Mouse (Mus musculus) forebrain, postnatal 0 days (tissue): ENCODE data around the gene Nrxn3. TPM values are rescaled to one million over a fixed set of nuclear protein-coding genes. Genes with fewer than 3 reads are reported as not detected.

Source experiments
- ATAC-seq: fragments of 200-750 bp; cut with Nextera tagmentation; 2 replicates; pipeline ENCODE4 v1.8.0; 2017; ENCODE audit warnings: mild to moderate bottlenecking, moderate library complexity
- DNase-seq: peaks from one replicate; pipeline ENCODE4 v3.0.0-alpha.2; 2015
- H3K27ac ChIP-seq: fragments of 300-500 bp; sonication (generic); 2 replicates; pipeline ENCODE4 v1.5.1; 2014; ENCODE audit warnings: low read depth, mild to moderate bottlenecking, antibody characterized with exemption, low read length, moderate library complexity, mixed read lengths
- H3K27me3 ChIP-seq: fragments of 300-500 bp; sonication (generic); 2 replicates; pipeline ENCODE4 v1.6.1; 2014; ENCODE audit warnings: mild to moderate bottlenecking, low read length, mixed read lengths; ENCODE audit not compliant: insufficient read depth
- H3K36me3 ChIP-seq: fragments of 300-500 bp; sonication (generic); 2 replicates; pipeline ENCODE4 v1.6.1; 2014; ENCODE audit warnings: mild to moderate bottlenecking, moderate library complexity; ENCODE audit not compliant: insufficient read depth
- H3K4me1 ChIP-seq: fragments of 300-500 bp; sonication (generic); 2 replicates; pipeline ENCODE4 v1.6.1; 2014; ENCODE audit warnings: antibody characterized with exemption; ENCODE audit not compliant: insufficient read depth
- H3K4me2 ChIP-seq: fragments of 300-500 bp; sonication (generic); 2 replicates; pipeline ENCODE4 v1.6.1; 2014; ENCODE audit warnings: low read depth, mild to moderate bottlenecking, moderate library complexity
- H3K4me3 ChIP-seq: fragments of 300-500 bp; sonication (generic); 2 replicates; pipeline ENCODE4 v1.5.1; 2014; ENCODE audit warnings: low read depth, low read length, mixed read lengths
- H3K9ac ChIP-seq: fragments of 300-500 bp; sonication (generic); 2 replicates; pipeline ENCODE4 v1.6.1; 2014; ENCODE audit warnings: mild to moderate bottlenecking
- H3K9me3 ChIP-seq: fragments of 300-500 bp; sonication (generic); 2 replicates; pipeline ENCODE4 v1.6.1; 2016; ENCODE audit warnings: low read length
- CTCF ChIP-seq: sonication (generic); IDR thresholded peaks from 2 replicates; pipeline ENCODE4 v1.5.1; 2016; ENCODE audit warnings: antibody characterized with exemption, control low read depth, low read depth
- WGBS: fragments of 180-500 bp; shearing (Covaris S2); extraction: QIAGEN DNeasy Blood & Tissue Kit; methylation state at CpG from one replicate; pipeline ENCODE4 v1.1.7; 2014; 5-methylcytosine and 5-hydroxymethylcytosine counted together
- microRNA-seq, 2 experiments: library from miRNA; unstranded; fragments of <30 nt; microRNA quantifications; one replicate each; pipeline ENCODE4; 2016
- polyA plus RNA-seq: library from polyadenylated mRNA; unstranded; fragments of >200 nt; fragmentation: Nextera tagmentation; extraction: Ambion mirVana; gene quantifications from 2 replicates; pipeline ENCODE4 v1.2.1, GENCODE M21; 2015
- total RNA-seq: library from RNA; depleted of rRNA; stranded (reverse); fragments of >200 nt; gene quantifications from 2 replicates; pipeline ENCODE4 v1.2.3, GENCODE M21; 2014

Gene Nrxn3
- total and polyA plus RNA-seq, 2 experiments from 2014 or later: 59.9 to 94.6 TPM

- no peaks in the 10 kb centered on the region for H3K27me3 ChIP-seq
- H3K36me3 ChIP-seq: no peaks in the 10 kb centered on the region
- no peaks in the 10 kb centered on the region for H3K9me3 ChIP-seq
- H3K9ac ChIP-seq: no peak overlapping the region
- whole genome bisulfite sequencing: 90% methylated on average over 1 of the region's 1 CpGs
- H3K4me2 ChIP-seq: no peak overlapping the region
- DNase-seq (no peak), ATAC-seq (no peak)
- H3K4me1 ChIP-seq: no peaks in the 10 kb centered on the region
- H3K27ac ChIP-seq: no peak overlapping the region
- H3K4me3 ChIP-seq: no peak overlapping the region
- no peak for TF ChIP-seq CTCF
Observed at GRCm38 (mm10) chr12:90281236-90281635, 1558.6 kb downstream of the Nrxn3 start.

- Histone ChIP-seq H3K27me3 (no peaks in the 10 kb centered on the region), H3K9ac (no peak overlapping the region), H3K4me3 (no peak overlapping the region), H3K36me3 (no peaks in the 10 kb centered on the region), H3K27ac (no peak overlapping the region), H3K4me2 (no peak overlapping the region), H3K4me1 (no peaks in the 10 kb centered on the region), H3K9me3 (no peaks in the 10 kb centered on the region)
- no peak for DNase-seq
- WGBS: 33% methylated on average over 5 of the region's 5 CpGs
- ATAC-seq: no peak
- no peak for TF ChIP-seq CTCF
Observed at GRCm38 (mm10) chr12:90283022-90283421, 1560.3 kb downstream of the Nrxn3 start.

- 68% methylated on average over 1 of the region's 1 CpGs for WGBS
- ATAC-seq (no peak), DNase-seq (no peak)
- H3K27me3 ChIP-seq: no peaks in the 10 kb centered on the region
- H3K4me3 ChIP-seq: no peak overlapping the region
- H3K9ac ChIP-seq: no peak overlapping the region
- no peak overlapping the region for H3K4me2 ChIP-seq
- no peak for TF ChIP-seq CTCF
- no peak overlapping the region for H3K27ac ChIP-seq
- no peaks in the 10 kb centered on the region for H3K9me3 ChIP-seq
- H3K4me1 ChIP-seq: no peaks in the 10 kb centered on the region
- no peaks in the 10 kb centered on the region for H3K36me3 ChIP-seq
Observed at GRCm38 (mm10) chr12:90302671-90303070, 1580.0 kb downstream of the Nrxn3 start.

- Histone ChIP-seq H3K27ac (no peak overlapping the region), H3K4me2 (no peak overlapping the region), H3K9ac (no peak overlapping the region), H3K9me3 (no peaks in the 10 kb centered on the region), H3K27me3 (no peaks in the 10 kb centered on the region), H3K4me3 (no peak overlapping the region), H3K4me1 (no peaks in the 10 kb centered on the region), H3K36me3 (no peaks in the 10 kb centered on the region)
- no peak for TF ChIP-seq CTCF
- no peak for DNase-seq
- no peak for ATAC-seq
- 92% methylated on average over 15 of the region's 15 CpGs for WGBS
Observed at GRCm38 (mm10) chr12:90331806-90332205, 1609.1 kb downstream of the Nrxn3 start.

DNA sequence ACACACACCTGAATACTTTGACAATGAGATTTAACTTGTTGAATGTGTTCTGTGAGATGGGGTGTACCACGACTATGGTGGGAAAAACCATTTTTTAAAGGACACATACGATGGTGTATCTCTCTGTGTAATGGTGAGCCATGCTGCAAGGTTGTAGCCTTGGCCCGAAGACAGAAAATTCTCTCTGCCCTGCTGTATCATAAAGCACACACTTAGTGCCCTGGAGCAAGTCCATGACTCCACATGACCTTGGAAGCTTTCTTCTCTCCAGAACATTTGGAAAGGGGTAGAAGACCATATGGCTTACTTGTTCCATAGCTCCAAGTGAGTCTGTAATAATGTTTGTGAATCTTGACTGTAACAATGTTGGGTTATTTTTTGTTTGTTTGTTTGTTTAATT lies 1609.8 kb downstream of the Nrxn3 start:
- H3K9me3 ChIP-seq: no peaks in the 10 kb centered on the region
- no peak for ATAC-seq
- no peak for DNase-seq
- H3K4me1 ChIP-seq: no peaks in the 10 kb centered on the region
- no peaks in the 10 kb centered on the region for H3K36me3 ChIP-seq
- 94% methylated on average over 3 of the region's 3 CpGs for WGBS
- no peaks in the 10 kb centered on the region for H3K27me3 ChIP-seq
- H3K4me3 ChIP-seq: no peak overlapping the region
- H3K27ac ChIP-seq: no peak overlapping the region
- no peak overlapping the region for H3K4me2 ChIP-seq
- no peak overlapping the region for H3K9ac ChIP-seq
- TF ChIP-seq CTCF: no peak

DNA sequence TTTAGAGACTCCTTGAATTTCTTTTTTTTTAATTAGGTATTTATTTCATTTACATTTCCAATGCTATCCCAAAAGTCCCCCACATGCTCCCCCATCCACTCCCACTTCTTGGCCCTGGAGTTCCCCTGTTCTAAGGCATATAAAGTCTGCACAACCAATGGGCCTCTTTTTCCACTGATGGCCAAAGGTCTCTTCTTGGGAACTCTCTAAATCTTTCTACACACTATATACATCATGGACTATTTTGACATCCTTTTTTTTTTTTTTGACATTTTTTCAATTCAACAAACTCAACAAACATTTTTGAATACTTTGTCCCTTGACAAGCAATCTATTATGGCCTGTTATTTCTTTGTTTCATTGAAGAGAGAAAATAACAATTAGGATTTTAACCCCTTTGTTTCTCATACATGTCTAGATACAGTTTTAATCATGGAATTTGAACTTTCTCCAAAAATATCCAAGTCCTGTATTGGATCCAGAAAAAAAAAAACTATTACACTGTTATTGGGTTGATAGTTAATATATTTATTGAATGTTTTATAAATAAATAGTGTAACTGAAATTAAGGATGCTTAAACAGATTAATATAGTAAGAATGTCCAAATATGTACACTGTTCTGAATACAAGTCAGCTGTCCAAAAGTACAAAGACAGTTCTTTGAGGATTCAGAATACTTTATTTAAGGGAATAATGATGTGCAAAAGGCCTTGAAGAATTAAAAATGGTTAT lies 1615.0 kb downstream of the Nrxn3 start:
- Histone ChIP-seq H3K36me3 (no peaks in the 10 kb centered on the region), H3K27me3 (no peaks in the 10 kb centered on the region), H3K4me2 (no peak overlapping the region), H3K9ac (no peak overlapping the region), H3K27ac (no peak overlapping the region), H3K4me3 (no peak overlapping the region), H3K4me1 (no peaks in the 10 kb centered on the region), H3K9me3 (no peaks in the 10 kb centered on the region)
- no peak for DNase-seq
- no peak for TF ChIP-seq CTCF
- ATAC-seq: no peak

GRCm38 (mm10) chr12:90338229-90338557 lies 1615.5 kb downstream of the Nrxn3 start:
- Histone ChIP-seq H3K4me3 (no peak overlapping the region), H3K27ac (no peak overlapping the region), H3K4me1 (no peaks in the 10 kb centered on the region), H3K9ac (no peak overlapping the region), H3K9me3 (no peaks in the 10 kb centered on the region), H3K36me3 (no peaks in the 10 kb centered on the region), H3K4me2 (no peak overlapping the region), H3K27me3 (no peaks in the 10 kb centered on the region)
- ATAC-seq: no peak
- no peak for TF ChIP-seq CTCF
- no peak for DNase-seq
- 93% methylated on average over 3 of the region's 3 CpGs for WGBS

Small RNA genes lying within 50 kb of the gene (microRNA-seq; reads per million reads assigned to microRNA genes)
- 0 reads per million in 2 experiments for gene Gm23989
- gene Gm27313: 0 reads per million in 2 experiments
